Mouse (Mus musculus) ES-E14 (cell line): ENCODE measurements around the gene Fbxo36.

Source experiments
- MAFK ChIP-seq: IDR thresholded peaks from 2 replicates; pipeline ENCODE4 v1.6.1; 2014; ENCODE audit warnings: mild to moderate bottlenecking, low read depth, low read length, inconsistent platforms; ENCODE audit not compliant: insufficient read depth
- ZC3H11A ChIP-seq: IDR thresholded peaks from 2 replicates; pipeline ENCODE4 v1.6.1; 2012; ENCODE audit warnings: low read depth, mild to moderate bottlenecking, inconsistent platforms, low read length, borderline replicate concordance

GRCm38 (mm10) chr1:84945950-84946349 is 106.3 kb downstream of the Fbxo36 start:
- no peak for TF ChIP-seq ZC3H11A
- no peak for TF ChIP-seq MAFK
